Mouse (Mus musculus): ENCODE results near the gene Vsig10.

GRCm38 (mm10) chr5:117358725-117359124, 39.8 kb downstream of the Vsig10 start:
- TF ChIP-seq CTCF (IDR thresholded peaks at IDR 0.05; ENCODE audit: low read depth, low read length) (peak; percentile 88), POLR2A (IDR thresholded peaks at IDR 0.05; ENCODE audit: extremely low read depth, insufficient read depth, low read length) (no peak)
